In genomic region chr13:9106992-9107858, GRCm38 (mm10) we compare ENCODE assay signal across 11 mouse cellular contexts. TPM values are rescaled to one million over a fixed set of nuclear protein-coding genes. Genes with fewer than 3 reads are reported as not detected.
A peak's percentile ranks its signal among the peaks of the same experiment; 100 is the strongest.
DNase-seq lines count a peak whose midpoint lies in the region; ATAC-seq and TF ChIP-seq lines count a peak whose summit lies in the region.
"Had no signal": no experiment of that assay in that cellular context is flagged by ENCODE, and none has a peak within 500 bp of the region (broad histone marks: within the 10 kb centered on the region; RNA-seq: fewer than 3 reads in every experiment).

No protein-coding gene starts in this region.

- no peak overlapping the region for H3K27ac ChIP-seq in heart, embryonic 12.5 days (ENCODE audit: poor library complexity, severe bottlenecking)
- no peak overlapping the region for H3K27ac ChIP-seq in intestine, embryonic 15.5 days
- H3K27ac ChIP-seq: forebrain, embryonic 13.5 days had no signal

- H3K9ac ChIP-seq in heart, embryonic 12.5 days, result no peak overlapping the region
- H3K9ac ChIP-seq in intestine, embryonic 15.5 days, result no peak overlapping the region
- H3K9ac ChIP-seq: forebrain, embryonic 13.5 days had no signal

- peak; percentile 57; the same call in 1 of the 2 replicates for ATAC-seq in heart, embryonic 12.5 days (ENCODE audit: insufficient number of reproducible peaks, low FRiP score)
- peak; percentile 70 for ATAC-seq in G1E (ENCODE audit: extremely low read depth, insufficient number of reproducible peaks, low FRiP score, poor library complexity, severe bottlenecking)
- ATAC-seq in intestine, embryonic 15.5 days, result peak; percentile 89
- ATAC-seq in megakaryocyte-erythroid progenitor cell, adult 5-6 weeks (replicated peaks; ENCODE audit: low FRiP score, low TSS enrichment, poor library complexity, severe bottlenecking), result peak; percentile 94
- ATAC-seq: forebrain, embryonic 13.5 days had no signal

- no peak for DNase-seq in heart, adult 9 months (ENCODE audit: low spot score in 2 of 2)
- DNase-seq in G1E (ENCODE audit: low spot score), result peak; percentile 25
- DNase-seq in layer of hippocampus, postnatal 14 days (ENCODE audit: low spot score in 2 of 2), result no peak
- no peak for DNase-seq in embryo, embryonic 10.5 days (ENCODE audit: low spot score)
- no peak for DNase-seq in left cerebral cortex, adult 18-20 months (ENCODE audit: low spot score in 2 of 2)
- DNase-seq: adrenal gland, postnatal 14 days; layer of hippocampus, postnatal 36 days had no signal

- no peak overlapping the region for H3K4me3 ChIP-seq in heart, embryonic 12.5 days
- H3K4me3 ChIP-seq in G1E (ENCODE audit: low read depth, low read length), result no peak overlapping the region
- H3K4me3 ChIP-seq in intestine, embryonic 15.5 days (replicated peaks), result no peak overlapping the region
- H3K4me3 ChIP-seq: forebrain, embryonic 13.5 days had no signal

- WGBS in heart, embryonic 12.5 days, result 72% methylated on average over 2 of the region's 2 CpGs
- WGBS in intestine, embryonic 15.5 days, result 75% methylated on average over 2 of the region's 2 CpGs

- peaks cover 15% of the 10 kb centered on the region for H3K4me1 ChIP-seq in heart, embryonic 12.5 days (replicated peaks)
- H3K4me1 ChIP-seq in G1E (ENCODE audit: insufficient read depth, low read depth, low read length), result peaks cover 47% of the 10 kb centered on the region
- H3K4me1 ChIP-seq in intestine, embryonic 15.5 days (replicated peaks), result no peaks in the 10 kb centered on the region; the same call in 1 of the 2 replicates

- no peaks in the 10 kb centered on the region for H3K9me3 ChIP-seq in heart, embryonic 12.5 days (replicated peaks)
- no peaks in the 10 kb centered on the region for H3K9me3 ChIP-seq in G1E (replicated peaks)
- H3K9me3 ChIP-seq in intestine, embryonic 15.5 days, result no peaks in the 10 kb centered on the region
- H3K9me3 ChIP-seq: forebrain, embryonic 13.5 days had no signal

- no peaks in the 10 kb centered on the region for H3K27me3 ChIP-seq in heart, embryonic 12.5 days (replicated peaks)
- H3K27me3 ChIP-seq in G1E (ENCODE audit: insufficient read depth, low read length), result no peaks in the 10 kb centered on the region
- no peaks in the 10 kb centered on the region for H3K27me3 ChIP-seq in intestine, embryonic 15.5 days (replicated peaks)
- H3K27me3 ChIP-seq: forebrain, embryonic 13.5 days had no signal

- H3K36me3 ChIP-seq in heart, embryonic 12.5 days, result peaks cover 12% of the 10 kb centered on the region
- H3K36me3 ChIP-seq in G1E (replicated peaks), result peaks cover 45% of the 10 kb centered on the region
- no peaks in the 10 kb centered on the region for H3K36me3 ChIP-seq in intestine, embryonic 15.5 days

- no peak for TF ChIP-seq CTCF in G1E (IDR thresholded peaks at IDR 0.05; ENCODE audit: low read depth, low read length)

- no peak overlapping the region for H3K4me2 ChIP-seq in heart, embryonic 12.5 days
- no peak overlapping the region for H3K4me2 ChIP-seq in intestine, embryonic 15.5 days (replicated peaks)
- H3K4me2 ChIP-seq: forebrain, embryonic 13.5 days had no signal

RNA-seq across cellular contexts. Expression of gene Larp4b, which starts 13.5 kb away (rescaled TPM):
- 33.0 and 37.4 TPM in 2 replicates for polyA plus RNA-seq in heart, embryonic 12.5 days (2016; fragmentation: Nextera tagmentation; extraction: Ambion mirVana)
- total RNA-seq in G1E (2014; fragmentation: Nextera tagmentation) (233 and 246 TPM in 2 replicates), G1E (2017) (174 and 208 TPM in 2 replicates)
- polyA plus RNA-seq in G1E (2012), result 53.7 and 66.3 TPM in 2 replicates
- 37.6 and 38.3 TPM in 2 replicates for polyA plus RNA-seq in intestine, embryonic 15.5 days (2015; fragmentation: Nextera tagmentation; extraction: Ambion mirVana)
- total RNA-seq in megakaryocyte-erythroid progenitor cell, adult 5-6 weeks (2014; fragmentation: Nextera tagmentation), result 76.6 and 80.3 TPM in 2 replicates
- total RNA-seq in megakaryocyte-erythroid progenitor cell, adult 5-6 weeks (2017), result 93.4 and 118 TPM in 2 replicates
- total RNA-seq in layer of hippocampus, postnatal 14 days (2021), result 10 to 100 TPM; 86.7 to 88.1 TPM
- total RNA-seq in left cerebral cortex, adult 18-20 months (2021), result 10 to 100 TPM; 69.3 to 73.4 TPM
